Mouse (Mus musculus): ENCODE results near the gene Faim. TPM values are rescaled to one million over a fixed set of nuclear protein-coding genes. Genes with fewer than 3 reads are reported as not detected.

Faim gene
- total RNA-seq, 2 experiments from 2014 or later, result 32.3 to 34.1 TPM

- intact Hi-C loops (cut with DNase I), result loop anchor here (5.0 kb wide), 1 partner anchor 348 kb away; no protein-coding TSS in a partner anchor
Observed at GRCm38 (mm10) chr9:98965084-98965483, 21.1 kb upstream of the Faim start.

GRCm38 (mm10) chr9:98973101-98973521 is 13.1 kb upstream of the Faim start:
- no peak for DNase-seq (ENCODE audit: low spot score in 2 of 2)
- intact Hi-C loops (cut with DNase I), result loop anchor here (5.0 kb wide), 1 partner anchor 899 kb away; no protein-coding TSS in a partner anchor

More at GRCm38 (mm10) chr9:98965084-98965483, 21.1 kb upstream of the Faim start:
- DNase-seq (ENCODE audit: low spot score in 2 of 2), result no peak

GRCm38 (mm10) chr9:98973561-98973960 is 12.6 kb upstream of the Faim start:
- intact Hi-C loops (cut with DNase I), result loop anchor here (5.0 kb wide), 1 partner anchor 899 kb away; no protein-coding TSS in a partner anchor

GRCm38 (mm10) chr9:98974898-98975297 is 11.3 kb upstream of the Faim start:
- DNase-seq (ENCODE audit: low spot score in 2 of 2), result no peak
- intact Hi-C loops (cut with DNase I), result loop anchor here (5.0 kb wide), 1 partner anchor 897 kb away; no protein-coding TSS in a partner anchor

More at GRCm38 (mm10) chr9:98973561-98973960, 12.6 kb upstream of the Faim start:
- no peak for DNase-seq (ENCODE audit: low spot score in 2 of 2)

GRCm38 (mm10) chr9:98976081-98976480 is 10.1 kb upstream of the Faim start:
- no peak for DNase-seq (ENCODE audit: low spot score in 2 of 2)
- intact Hi-C loops (cut with DNase I), result no loop called here

- no peak for DNase-seq (ENCODE audit: low spot score in 2 of 2)
- intact Hi-C loops (cut with DNase I), result no loop called here
Observed at GRCm38 (mm10) chr9:98976520-98976919, 9.7 kb upstream of the Faim start.

GRCm38 (mm10) chr9:98979431-98980416 is 6.4 kb upstream of the Faim start:
- peak; percentile 81 to 83 for DNase-seq (ENCODE audit: low spot score in 2 of 2)
- intact Hi-C loops (cut with DNase I), result loop anchor here (10.0 kb wide), 1 partner anchor 395 kb away; no protein-coding TSS in a partner anchor

- intact Hi-C loops (cut with DNase I), result loop anchor here (10.0 kb wide), 1 partner anchor 388 kb away; no protein-coding TSS in a partner anchor
- DNase-seq (ENCODE audit: low spot score in 2 of 2), result no peak
Observed at GRCm38 (mm10) chr9:98986476-98987096, 413 bp downstream of the Faim start.

GRCm38 (mm10) chr9:98987131-98987530 is 958 bp downstream of the Faim start:
- DNase-seq (ENCODE audit: low spot score in 2 of 2), result no peak
- intact Hi-C loops (cut with DNase I), result loop anchor here (10.0 kb wide), 1 partner anchor 388 kb away; no protein-coding TSS in a partner anchor

- no peak for DNase-seq (ENCODE audit: low spot score in 2 of 2)
- intact Hi-C loops (cut with DNase I), result no loop called here
Observed at GRCm38 (mm10) chr9:98994103-98994502, 7.9 kb downstream of the Faim start.

GRCm38 (mm10) chr9:98999881-99000339 is 13.7 kb downstream of the Faim start:
- DNase-seq (ENCODE audit: low spot score in 2 of 2), result peak; percentile 28 to 41
- intact Hi-C loops (cut with DNase I), result no loop called here

GRCm38 (mm10) chr9:99001326-99001725 is 15.2 kb downstream of the Faim start:
- intact Hi-C loops (cut with DNase I), result no loop called here
- DNase-seq (ENCODE audit: low spot score in 2 of 2), result no peak

GRCm38 (mm10) chr9:99009069-99009897 is 23.1 kb downstream of the Faim start:
- DNase-seq (ENCODE audit: low spot score in 2 of 2), result no peak
- intact Hi-C loops (cut with DNase I), result no loop called here

GRCm38 (mm10) chr9:99009898-99010199 is 23.7 kb downstream of the Faim start:
- intact Hi-C loops (cut with DNase I), result no loop called here
- DNase-seq (ENCODE audit: low spot score in 2 of 2), result no peak

- intact Hi-C loops (cut with DNase I), result no loop called here
- no peak for DNase-seq (ENCODE audit: low spot score in 2 of 2)
Observed at GRCm38 (mm10) chr9:99016301-99016700, 30.1 kb downstream of the Faim start.

GRCm38 (mm10) chr9:99016759-99017158 is 30.6 kb downstream of the Faim start:
- peak in 1 of 2 experiments; percentile 13 for DNase-seq (ENCODE audit: low spot score in 2 of 2)
- intact Hi-C loops (cut with DNase I), result no loop called here

GRCm38 (mm10) chr9:99017679-99018078 is 31.5 kb downstream of the Faim start:
- intact Hi-C loops (cut with DNase I), result no loop called here

GRCm38 (mm10) chr9:99021166-99021565 is 35.0 kb downstream of the Faim start:
- intact Hi-C loops (cut with DNase I), result no loop called here
- no peak for DNase-seq (ENCODE audit: low spot score in 2 of 2)

More at GRCm38 (mm10) chr9:99017679-99018078, 31.5 kb downstream of the Faim start:
- no peak for DNase-seq (ENCODE audit: low spot score in 2 of 2)

- intact Hi-C loops (cut with DNase I), result no loop called here
- no peak for DNase-seq (ENCODE audit: low spot score in 2 of 2)
Observed at GRCm38 (mm10) chr9:99021751-99022150, 35.6 kb downstream of the Faim start.
